Mouse (Mus musculus) ES-E14 (cell line): ENCODE measurements around the gene Homer2.

Experiments
- MAFK ChIP-seq: IDR thresholded peaks from 2 replicates; pipeline ENCODE4 v1.6.1; 2014; ENCODE audit warnings: mild to moderate bottlenecking, low read depth, low read length, inconsistent platforms; ENCODE audit not compliant: insufficient read depth
- ZC3H11A ChIP-seq: IDR thresholded peaks from 2 replicates; pipeline ENCODE4 v1.6.1; 2012; ENCODE audit warnings: low read depth, mild to moderate bottlenecking, inconsistent platforms, low read length, borderline replicate concordance
- ZNF384 ChIP-seq: IDR thresholded peaks from 2 replicates; pipeline ENCODE4 v1.6.1; 2012; ENCODE audit warnings: low read depth, low read length, inconsistent platforms

- TF ChIP-seq MAFK (no peak), ZNF384 (no peak), ZC3H11A (no peak)
These were observed 74.7 kb downstream of the Homer2 start for GRCm38 (mm10) chr7:81632586-81632985.
